Mouse (Mus musculus) megakaryocyte, embryonic 14.5 days (primary cell): ENCODE measurements around the gene Itga1. TPM values are rescaled to one million over a fixed set of nuclear protein-coding genes. Genes with fewer than 3 reads are reported as not detected.

Experiments
- H3K27me3 ChIP-seq: replicated peaks from 2 replicates; pipeline ENCODE3; 2012; ENCODE audit warnings: inconsistent platforms
- H3K36me3 ChIP-seq: replicated peaks from 2 replicates; pipeline ENCODE3; 2012; ENCODE audit warnings: low read length, inconsistent platforms, mixed read lengths
- H3K4me1 ChIP-seq: 2 replicates; pipeline ENCODE4 v1.6.1; 2012; ENCODE audit warnings: inconsistent platforms
- H3K4me3 ChIP-seq: replicated peaks from 2 replicates; pipeline ENCODE3; 2012; ENCODE audit warnings: moderate library complexity, mild to moderate bottlenecking, inconsistent platforms
- H3K9me3 ChIP-seq: 2 replicates; pipeline ENCODE4 v1.6.1; 2012; ENCODE audit warnings: inconsistent platforms
- FLI1 ChIP-seq: IDR thresholded peaks from 2 replicates; pipeline ENCODE4 v1.6.1; 2012; ENCODE audit warnings: low read length, inconsistent platforms, mixed read lengths
- GATA1 ChIP-seq: IDR thresholded peaks from 3 replicates; pipeline ENCODE4 v1.6.1; 2012; ENCODE audit warnings: mixed read lengths, low read length, inconsistent platforms, borderline replicate concordance
- polyA plus RNA-seq: library from polyadenylated mRNA; stranded (reverse); fragments of >175 nt; gene quantifications from 2 replicates; pipeline ENCODE4 v1.2.3, GENCODE M21; 2012; ENCODE audit warnings: low replicate concordance; ENCODE audit not compliant: insufficient read depth

Itga1 gene
- polyA plus RNA-seq, 1 experiment = 0.22 TPM

GRCm38 (mm10) chr13:115031177-115032000 lies 70.4 kb downstream of the Itga1 start:
- TF ChIP-seq FLI1 = no peak
- no peak for TF ChIP-seq GATA1
- Histone ChIP-seq H3K4me3 (no peak overlapping the region), H3K27me3 (no peaks in the 10 kb centered on the region), H3K4me1 (no peaks in the 10 kb centered on the region), H3K36me3 (no peaks in the 10 kb centered on the region), H3K9me3 (no peaks in the 10 kb centered on the region)

- H3K9me3 ChIP-seq = no peaks in the 10 kb centered on the region
- no peak for TF ChIP-seq FLI1
- TF ChIP-seq GATA1 = no peak
Observed at GRCm38 (mm10) chr13:115025394-115025793, 76.4 kb downstream of the Itga1 start.

GRCm38 (mm10) chr13:115022117-115022787 lies 79.5 kb downstream of the Itga1 start:
- H3K27me3 ChIP-seq = no peaks in the 10 kb centered on the region
- no peak for TF ChIP-seq FLI1
- no peak for TF ChIP-seq GATA1
- H3K9me3 ChIP-seq = no peaks in the 10 kb centered on the region
- no peak overlapping the region for H3K4me3 ChIP-seq
- H3K4me1 ChIP-seq = no peaks in the 10 kb centered on the region
- H3K36me3 ChIP-seq = no peaks in the 10 kb centered on the region

More at GRCm38 (mm10) chr13:115025394-115025793, 76.4 kb downstream of the Itga1 start:
- Histone ChIP-seq H3K4me1 (no peaks in the 10 kb centered on the region), H3K36me3 (no peaks in the 10 kb centered on the region), H3K27me3 (no peaks in the 10 kb centered on the region), H3K4me3 (no peak overlapping the region)

- H3K36me3 ChIP-seq = no peaks in the 10 kb centered on the region
- H3K4me3 ChIP-seq = no peak overlapping the region
- H3K9me3 ChIP-seq = no peaks in the 10 kb centered on the region
- H3K27me3 ChIP-seq = no peaks in the 10 kb centered on the region
- no peaks in the 10 kb centered on the region for H3K4me1 ChIP-seq
- TF ChIP-seq GATA1 = no peak
- TF ChIP-seq FLI1 = no peak
Observed at GRCm38 (mm10) chr13:115021411-115021810, 80.4 kb downstream of the Itga1 start.

GRCm38 (mm10) chr13:115020727-115021126 lies 81.0 kb downstream of the Itga1 start:
- no peaks in the 10 kb centered on the region for H3K4me1 ChIP-seq
- TF ChIP-seq GATA1 = no peak
- TF ChIP-seq FLI1 = no peak
- H3K27me3 ChIP-seq = no peaks in the 10 kb centered on the region
- no peaks in the 10 kb centered on the region for H3K36me3 ChIP-seq
- H3K9me3 ChIP-seq = no peaks in the 10 kb centered on the region
- no peak overlapping the region for H3K4me3 ChIP-seq

- Histone ChIP-seq H3K9me3 (no peaks in the 10 kb centered on the region), H3K4me3 (no peak overlapping the region), H3K36me3 (no peaks in the 10 kb centered on the region), H3K4me1 (no peaks in the 10 kb centered on the region), H3K27me3 (no peaks in the 10 kb centered on the region)
- TF ChIP-seq GATA1 = no peak
- TF ChIP-seq FLI1 = no peak
Observed at GRCm38 (mm10) chr13:115017545-115017944, 84.2 kb downstream of the Itga1 start.

GRCm38 (mm10) chr13:115011547-115011946 lies 90.2 kb downstream of the Itga1 start:
- H3K4me1 ChIP-seq = peaks cover 4% of the 10 kb centered on the region; the same call in 1 of the 2 replicates
- no peaks in the 10 kb centered on the region for H3K9me3 ChIP-seq
- TF ChIP-seq GATA1 = no peak
- TF ChIP-seq FLI1 = no peak
- H3K4me3 ChIP-seq = no peak overlapping the region
- H3K36me3 ChIP-seq = no peaks in the 10 kb centered on the region
- peaks cover 4% of the 10 kb centered on the region for H3K27me3 ChIP-seq

- Histone ChIP-seq H3K9me3 (no peaks in the 10 kb centered on the region), H3K4me3 (no peak overlapping the region), H3K4me1 (peaks cover 12% of the 10 kb centered on the region), H3K36me3 (no peaks in the 10 kb centered on the region), H3K27me3 (no peaks in the 10 kb centered on the region)
- TF ChIP-seq FLI1 = no peak
- no peak for TF ChIP-seq GATA1
Observed at GRCm38 (mm10) chr13:115006213-115006835, 95.4 kb downstream of the Itga1 start.

- H3K9me3 ChIP-seq = no peaks in the 10 kb centered on the region
- no peaks in the 10 kb centered on the region for H3K27me3 ChIP-seq
- peaks cover 12% of the 10 kb centered on the region for H3K4me1 ChIP-seq
- TF ChIP-seq FLI1 = no peak
- no peak for TF ChIP-seq GATA1
- H3K36me3 ChIP-seq = no peaks in the 10 kb centered on the region
- H3K4me3 ChIP-seq = no peak overlapping the region
Observed at GRCm38 (mm10) chr13:115005342-115005741, 96.4 kb downstream of the Itga1 start.
